ENCODE assay signal across 8 mouse cellular contexts in genomic region chr5:111138927-111139565, GRCm38 (mm10).
DNase-seq lines count a peak whose midpoint lies in the region; ATAC-seq and TF ChIP-seq lines count a peak whose summit lies in the region.

No protein-coding gene starts in this region.

- no peak for TF ChIP-seq EP300 in liver, postnatal 0 days (IDR thresholded peaks at IDR 0.05; ENCODE audit: low read depth)
- TF ChIP-seq EP300 in stomach, postnatal 0 days (optimal IDR thresholded peaks at IDR 0.05) = no peak

- no peaks in the 10 kb centered on the region for H3K36me3 ChIP-seq in neural tube, embryonic 11.5 days (ENCODE audit: control insufficient read depth, insufficient read depth, low read length)
- H3K36me3 ChIP-seq in kidney, adult 2 months (ENCODE audit: control insufficient read depth, insufficient read depth, low read length) = no peaks in the 10 kb centered on the region
- no peaks in the 10 kb centered on the region for H3K36me3 ChIP-seq in liver, postnatal 0 days (replicated peaks; ENCODE audit: insufficient read depth, low read length)
- no peaks in the 10 kb centered on the region for H3K36me3 ChIP-seq in stomach, postnatal 0 days (ENCODE audit: control insufficient read depth, insufficient read depth, low read length)

- no peak overlapping the region for H3K4me2 ChIP-seq in neural tube, embryonic 11.5 days (ENCODE audit: low read depth)
- peak overlapping the region; percentile 26; the same call in 1 of the 2 replicates for H3K4me2 ChIP-seq in liver, postnatal 0 days (ENCODE audit: low read depth, low read length)
- H3K4me2 ChIP-seq in stomach, postnatal 0 days (replicated peaks; ENCODE audit: low read depth) = no peak overlapping the region

- 57% methylated on average over 7 of the region's 7 CpGs for WGBS in neural tube, embryonic 11.5 days
- 50% methylated on average over 7 of the region's 7 CpGs for WGBS in kidney, adult 2 months
- WGBS in liver, postnatal 0 days (ENCODE audit: insufficient replicate concordance) = 39% methylated on average over 7 of the region's 7 CpGs
- WGBS in stomach, postnatal 0 days = 58% methylated on average over 7 of the region's 7 CpGs

- no peak for DNase-seq in neural tube, embryonic 11.5 days (ENCODE audit: low spot score)
- no peak for DNase-seq in neural tube, embryonic 10.5 days (ENCODE audit: extremely low spot score, low spot score)
- peak; percentile 40 for DNase-seq in kidney, adult 2 months
- peak; percentile 23 for DNase-seq in liver, postnatal 0 days
- no peak for DNase-seq in stomach, postnatal 0 days (ENCODE audit: low spot score)
- DNase-seq in left cerebral cortex, postnatal 4 days = no peak
- no peak for DNase-seq in spleen, postnatal 36 days (ENCODE audit: low spot score in 2 of 2)
- no peak for DNase-seq in gastrocnemius, postnatal 10 days

- ATAC-seq in neural tube, embryonic 11.5 days (ENCODE audit: insufficient read depth, low FRiP score, low TSS enrichment) = no peak
- peak; percentile 76 for ATAC-seq in liver, postnatal 0 days
- peak; percentile 42; the same call in 1 of the 2 replicates for ATAC-seq in stomach, postnatal 0 days (ENCODE audit: low FRiP score, low TSS enrichment)

- intact Hi-C loops in left cerebral cortex, postnatal 4 days (cut with DNase I) = no loop called here

- peaks cover 39% of the 10 kb centered on the region for H3K4me1 ChIP-seq in neural tube, embryonic 11.5 days (ENCODE audit: control insufficient read depth, insufficient read depth, low read length)
- H3K4me1 ChIP-seq in kidney, adult 2 months (ENCODE audit: control insufficient read depth, insufficient read depth, low read length) = peaks cover 6% of the 10 kb centered on the region; the same call in 1 of the 2 replicates
- H3K4me1 ChIP-seq in liver, postnatal 0 days (ENCODE audit: insufficient read depth) = no peaks in the 10 kb centered on the region; the same call in 1 of the 2 replicates
- peaks cover 4% of the 10 kb centered on the region for H3K4me1 ChIP-seq in stomach, postnatal 0 days (replicated peaks; ENCODE audit: control insufficient read depth, insufficient read depth)

- no peak overlapping the region for H3K9ac ChIP-seq in neural tube, embryonic 11.5 days (ENCODE audit: low read length)
- no peak overlapping the region for H3K9ac ChIP-seq in liver, postnatal 0 days (replicated peaks)
- H3K9ac ChIP-seq in stomach, postnatal 0 days (ENCODE audit: low read length) = no peak overlapping the region

- H3K27me3 ChIP-seq in neural tube, embryonic 11.5 days (ENCODE audit: control insufficient read depth, insufficient read depth, low read length) = no peaks in the 10 kb centered on the region; the same call in 1 of the 2 replicates
- H3K27me3 ChIP-seq in kidney, adult 2 months (replicated peaks; ENCODE audit: control insufficient read depth, insufficient read depth, low read length) = no peaks in the 10 kb centered on the region
- H3K27me3 ChIP-seq in liver, postnatal 0 days (ENCODE audit: insufficient read depth, low read length) = no peaks in the 10 kb centered on the region
- no peaks in the 10 kb centered on the region for H3K27me3 ChIP-seq in stomach, postnatal 0 days (ENCODE audit: control insufficient read depth, insufficient read depth, low read length)

- no peak overlapping the region for H3K4me3 ChIP-seq in neural tube, embryonic 11.5 days (ENCODE audit: low read depth, low read length)
- no peak overlapping the region for H3K4me3 ChIP-seq in kidney, adult 2 months (ENCODE audit: insufficient read depth, low read depth, low read length)
- H3K4me3 ChIP-seq in liver, postnatal 0 days (ENCODE audit: low read depth, low read length) = no peak overlapping the region
- H3K4me3 ChIP-seq in stomach, postnatal 0 days (ENCODE audit: low read depth, low read length) = no peak overlapping the region

- H3K9me3 ChIP-seq in neural tube, embryonic 11.5 days (ENCODE audit: control insufficient read depth, low read length) = no peaks in the 10 kb centered on the region
- H3K9me3 ChIP-seq in liver, postnatal 0 days (ENCODE audit: low read length) = no peaks in the 10 kb centered on the region
- H3K9me3 ChIP-seq in stomach, postnatal 0 days (ENCODE audit: control insufficient read depth, low read length) = no peaks in the 10 kb centered on the region

- peak overlapping the region; percentile 49; the same call in 1 of the 2 replicates for H3K27ac ChIP-seq in neural tube, embryonic 11.5 days (ENCODE audit: low read depth, low read length)
- peak overlapping the region; percentile 88 for H3K27ac ChIP-seq in kidney, adult 2 months (ENCODE audit: insufficient read depth, low read depth, low read length)
- peak overlapping the region; percentile 51; the same call in 1 of the 2 replicates for H3K27ac ChIP-seq in liver, postnatal 0 days (ENCODE audit: low read depth)
- H3K27ac ChIP-seq in stomach, postnatal 0 days (replicated peaks) = 0 out of 2 replicates have a peak overlapping the region, but pooled peaks have one; percentile 5

- no peak for TF ChIP-seq POLR2A in kidney, adult 2 months (IDR thresholded peaks at IDR 0.05; ENCODE audit: low read depth, low read length)

- TF ChIP-seq CTCF in kidney, adult 2 months (conservative IDR thresholded peaks at IDR 0.05; ENCODE audit: insufficient read depth, insufficient read length, low read depth, low read length) = no peak
- no peak for TF ChIP-seq CTCF in liver, postnatal 0 days (IDR thresholded peaks at IDR 0.05; ENCODE audit: low read depth)
- TF ChIP-seq CTCF in stomach, postnatal 0 days (IDR thresholded peaks at IDR 0.05; ENCODE audit: low read depth) = no peak

Comparison
In these comparisons a context has a peak if more than half of its experiments do, and no peak if none do; other contexts are left out.
1. DNase-seq: peak in kidney, adult 2 months (single experiment) and liver, postnatal 0 days (single experiment); none in neural tube, embryonic 11.5 days (single experiment), neural tube, embryonic 10.5 days (single experiment), stomach, postnatal 0 days (single experiment), left cerebral cortex, postnatal 4 days (single experiment), spleen, postnatal 36 days (0 of 2) and gastrocnemius, postnatal 10 days (single experiment).
2. H3K27ac ChIP-seq: peak in every context shown above with its lines; median percentile 88 in kidney, adult 2 months; 51 in liver, postnatal 0 days; 49 in neural tube, embryonic 11.5 days; 5 in stomach, postnatal 0 days.